Mouse (Mus musculus): ENCODE results near the gene Nav3. TPM values are rescaled to one million over a fixed set of nuclear protein-coding genes. Genes with fewer than 3 reads are reported as not detected.

Gene Nav3
- polyA plus RNA-seq, 1 experiment = 0.30 TPM

- 72% methylated on average over 3 of the region's 3 CpGs for WGBS
- Histone ChIP-seq H3K27me3 (ENCODE audit: control insufficient read depth, insufficient read depth, low read length) (no peaks in the 10 kb centered on the region), H3K27ac (ENCODE audit: insufficient read depth, low read depth, low read length) (no peak overlapping the region), H3K4me3 (ENCODE audit: low read depth, low read length) (no peak overlapping the region), H3K4me1 (ENCODE audit: control insufficient read depth, insufficient read depth, insufficient read length, low read length) (no peaks in the 10 kb centered on the region), H3K36me3 (ENCODE audit: control insufficient read depth, insufficient read depth, low read length) (no peaks in the 10 kb centered on the region)
- TF ChIP-seq CTCF (IDR thresholded peaks at IDR 0.05; ENCODE audit: extremely low read depth, insufficient read length, insufficient replicate concordance, low read depth, low read length) (no peak), POLR2A (IDR thresholded peaks at IDR 0.05; ENCODE audit: low read depth, low read length) (no peak)
These were observed 659.0 kb downstream of the Nav3 start for GRCm38 (mm10) chr10:109796981-109797380.

GRCm38 (mm10) chr10:109793491-109793890 lies 662.5 kb downstream of the Nav3 start:
- H3K27me3 ChIP-seq (ENCODE audit: control insufficient read depth, insufficient read depth, low read length) = no peaks in the 10 kb centered on the region
- H3K27ac ChIP-seq (ENCODE audit: insufficient read depth, low read depth, low read length) = no peak overlapping the region
- TF ChIP-seq POLR2A (IDR thresholded peaks at IDR 0.05; ENCODE audit: low read depth, low read length) (no peak), CTCF (IDR thresholded peaks at IDR 0.05; ENCODE audit: extremely low read depth, insufficient read length, insufficient replicate concordance, low read depth, low read length) (no peak)
- H3K36me3 ChIP-seq (ENCODE audit: control insufficient read depth, insufficient read depth, low read length) = no peaks in the 10 kb centered on the region
- H3K4me1 ChIP-seq (ENCODE audit: control insufficient read depth, insufficient read depth, insufficient read length, low read length) = no peaks in the 10 kb centered on the region
- H3K4me3 ChIP-seq (ENCODE audit: low read depth, low read length) = no peak overlapping the region
- 73% methylated on average over 4 of the region's 4 CpGs for WGBS

- TF ChIP-seq POLR2A (IDR thresholded peaks at IDR 0.05; ENCODE audit: low read depth, low read length) (no peak), CTCF (IDR thresholded peaks at IDR 0.05; ENCODE audit: extremely low read depth, insufficient read length, insufficient replicate concordance, low read depth, low read length) (no peak)
- 70% methylated on average over 2 of the region's 2 CpGs for WGBS
- Histone ChIP-seq H3K27ac (ENCODE audit: insufficient read depth, low read depth, low read length) (no peak overlapping the region), H3K27me3 (ENCODE audit: control insufficient read depth, insufficient read depth, low read length) (no peaks in the 10 kb centered on the region), H3K36me3 (ENCODE audit: control insufficient read depth, insufficient read depth, low read length) (no peaks in the 10 kb centered on the region), H3K4me1 (ENCODE audit: control insufficient read depth, insufficient read depth, insufficient read length, low read length) (no peaks in the 10 kb centered on the region), H3K4me3 (ENCODE audit: low read depth, low read length) (no peak overlapping the region)
These were observed 667.3 kb downstream of the Nav3 start for GRCm38 (mm10) chr10:109788728-109789127.

DNA sequence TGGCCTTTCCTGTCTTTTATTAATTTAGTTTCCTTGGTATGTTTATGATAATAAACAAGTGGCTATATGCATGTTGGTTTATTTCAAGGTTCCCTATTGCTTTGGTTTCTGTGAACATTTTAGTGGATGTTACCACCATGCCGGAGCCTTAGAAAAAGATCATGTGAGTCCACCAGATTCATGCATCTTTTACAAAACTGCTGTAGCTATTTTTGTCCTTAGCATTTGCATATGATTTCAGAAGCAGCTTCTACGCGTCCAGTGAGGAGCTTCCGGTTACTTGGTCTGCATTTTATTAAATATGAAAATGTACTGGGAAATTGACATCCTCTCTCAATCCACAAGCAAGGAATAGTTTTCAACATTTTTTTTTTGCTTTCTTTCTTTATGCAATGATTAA lies 676.9 kb downstream of the Nav3 start:
- Histone ChIP-seq H3K4me3 (ENCODE audit: low read depth, low read length) (no peak overlapping the region), H3K27me3 (ENCODE audit: control insufficient read depth, insufficient read depth, low read length) (no peaks in the 10 kb centered on the region), H3K27ac (ENCODE audit: insufficient read depth, low read depth, low read length) (no peak overlapping the region), H3K36me3 (ENCODE audit: control insufficient read depth, insufficient read depth, low read length) (no peaks in the 10 kb centered on the region), H3K4me1 (ENCODE audit: control insufficient read depth, insufficient read depth, insufficient read length, low read length) (no peaks in the 10 kb centered on the region)
- 95% methylated on average over 4 of the region's 4 CpGs for WGBS
- TF ChIP-seq CTCF (IDR thresholded peaks at IDR 0.05; ENCODE audit: extremely low read depth, insufficient read length, insufficient replicate concordance, low read depth, low read length) (no peak), POLR2A (IDR thresholded peaks at IDR 0.05; ENCODE audit: low read depth, low read length) (no peak)

- H3K4me3 ChIP-seq (ENCODE audit: low read depth, low read length) = no peak overlapping the region
- WGBS = 86% methylated on average over 8 of the region's 8 CpGs
- no peak overlapping the region for H3K27ac ChIP-seq (ENCODE audit: insufficient read depth, low read depth, low read length)
- H3K27me3 ChIP-seq (ENCODE audit: control insufficient read depth, insufficient read depth, low read length) = no peaks in the 10 kb centered on the region
- no peaks in the 10 kb centered on the region for H3K36me3 ChIP-seq (ENCODE audit: control insufficient read depth, insufficient read depth, low read length)
- H3K4me1 ChIP-seq (ENCODE audit: control insufficient read depth, insufficient read depth, insufficient read length, low read length) = no peaks in the 10 kb centered on the region
- TF ChIP-seq POLR2A (IDR thresholded peaks at IDR 0.05; ENCODE audit: low read depth, low read length) (no peak), CTCF (IDR thresholded peaks at IDR 0.05; ENCODE audit: extremely low read depth, insufficient read length, insufficient replicate concordance, low read depth, low read length) (no peak)
These were observed 686.9 kb downstream of the Nav3 start for GRCm38 (mm10) chr10:109769092-109769491.

DNA sequence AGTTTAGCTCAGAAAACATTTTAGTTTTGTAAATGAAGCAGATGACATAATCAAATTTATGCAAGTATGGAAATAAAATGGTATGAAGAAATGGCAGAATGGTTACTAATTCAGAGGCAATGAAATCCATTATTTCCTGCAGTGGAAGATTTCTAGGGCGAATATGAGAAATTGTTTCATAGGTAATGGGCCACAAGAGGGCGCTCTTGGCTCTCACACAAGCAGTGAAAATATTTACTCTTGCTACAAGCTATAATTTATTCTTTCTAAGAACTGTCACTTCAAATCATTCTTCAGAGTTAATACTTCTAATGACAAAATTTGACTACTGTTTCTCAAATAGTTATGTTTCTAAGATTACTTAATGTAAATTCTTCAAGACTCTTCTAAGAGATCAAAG lies 690.4 kb downstream of the Nav3 start:
- Histone ChIP-seq H3K27me3 (ENCODE audit: control insufficient read depth, insufficient read depth, low read length) (no peaks in the 10 kb centered on the region), H3K4me3 (ENCODE audit: low read depth, low read length) (no peak overlapping the region), H3K27ac (ENCODE audit: insufficient read depth, low read depth, low read length) (no peak overlapping the region), H3K36me3 (ENCODE audit: control insufficient read depth, insufficient read depth, low read length) (no peaks in the 10 kb centered on the region), H3K4me1 (ENCODE audit: control insufficient read depth, insufficient read depth, insufficient read length, low read length) (no peaks in the 10 kb centered on the region)
- 8% methylated on average over 2 of the region's 2 CpGs for WGBS
- TF ChIP-seq POLR2A (IDR thresholded peaks at IDR 0.05; ENCODE audit: low read depth, low read length) (no peak), CTCF (IDR thresholded peaks at IDR 0.05; ENCODE audit: extremely low read depth, insufficient read length, insufficient replicate concordance, low read depth, low read length) (no peak)

GRCm38 (mm10) chr10:109764412-109765101 lies 691.4 kb downstream of the Nav3 start:
- Histone ChIP-seq H3K27me3 (ENCODE audit: control insufficient read depth, insufficient read depth, low read length) (no peaks in the 10 kb centered on the region), H3K4me3 (ENCODE audit: low read depth, low read length) (no peak overlapping the region), H3K27ac (ENCODE audit: insufficient read depth, low read depth, low read length) (no peak overlapping the region), H3K4me1 (ENCODE audit: control insufficient read depth, insufficient read depth, insufficient read length, low read length) (no peaks in the 10 kb centered on the region), H3K36me3 (ENCODE audit: control insufficient read depth, insufficient read depth, low read length) (no peaks in the 10 kb centered on the region)
- TF ChIP-seq POLR2A (IDR thresholded peaks at IDR 0.05; ENCODE audit: low read depth, low read length) (no peak), CTCF (IDR thresholded peaks at IDR 0.05; ENCODE audit: extremely low read depth, insufficient read length, insufficient replicate concordance, low read depth, low read length) (no peak)
- 73% methylated on average over 18 of the region's 18 CpGs for WGBS
